Mouse (Mus musculus) lung, embryonic 15.5 days (tissue): Measurements from ENCODE around the gene Hcn3. TPM values are rescaled to one million over a fixed set of nuclear protein-coding genes. Genes with fewer than 3 reads are reported as not detected.

Experiments
- ATAC-seq: fragments of 200-750 bp; cut with Nextera tagmentation; 2 replicates; pipeline ENCODE4 v1.8.0; 2017; ENCODE audit warnings: moderate number of reproducible peaks, borderline replicate concordance; ENCODE audit not compliant: low FRiP score, low TSS enrichment; ENCODE audit errors: extremely low read depth
- H3K27ac ChIP-seq: fragments of 300-500 bp; sonication (generic); 2 replicates; pipeline ENCODE4 v1.5.1; 2015; ENCODE audit warnings: moderate library complexity, mild to moderate bottlenecking, inconsistent platforms
- H3K27me3 ChIP-seq: fragments of 300-500 bp; sonication (generic); 2 replicates; pipeline ENCODE4 v1.6.1; 2015; ENCODE audit warnings: inconsistent platforms
- H3K36me3 ChIP-seq: fragments of 300-500 bp; sonication (generic); 2 replicates; pipeline ENCODE4 v1.6.1; 2015; ENCODE audit warnings: inconsistent platforms
- H3K4me1 ChIP-seq: fragments of 300-500 bp; sonication (generic); 2 replicates; pipeline ENCODE4 v1.6.1; 2015; ENCODE audit warnings: inconsistent platforms
- H3K4me2 ChIP-seq: fragments of 300-500 bp; sonication (generic); 2 replicates; pipeline ENCODE4 v1.6.1; 2015; ENCODE audit warnings: inconsistent platforms, mild to moderate bottlenecking, moderate library complexity
- H3K4me3 ChIP-seq: fragments of 300-500 bp; sonication (generic); 2 replicates; pipeline ENCODE4 v1.5.1; 2015; ENCODE audit warnings: mild to moderate bottlenecking, inconsistent platforms
- H3K9ac ChIP-seq: fragments of 300-500 bp; sonication (generic); 2 replicates; pipeline ENCODE4 v1.6.1; 2015; ENCODE audit warnings: inconsistent platforms
- H3K9me3 ChIP-seq: fragments of 300-500 bp; sonication (generic); 2 replicates; pipeline ENCODE4 v1.6.1; 2016; ENCODE audit warnings: inconsistent platforms
- WGBS: fragments of 180-500 bp; shearing (Covaris S2); methylation state at CpG from one replicate; pipeline ENCODE4 v1.1.7; 2015; 5-methylcytosine and 5-hydroxymethylcytosine counted together
- polyA plus RNA-seq: library from polyadenylated mRNA; unstranded; fragments of >200 nt; fragmentation: Nextera tagmentation; extraction: Ambion mirVana; gene quantifications from 2 replicates; pipeline ENCODE4 v1.2.1, GENCODE M21; 2015

The Hcn3 gene
- polyA plus RNA-seq, result 1.2 and 1.9 TPM in 2 replicates

- peak within 1 kb of the TSS; percentile 100 for H3K4me2 ChIP-seq
- H3K9me3 ChIP-seq, result no peaks in the 10 kb centered on the region
- peak; percentile 75; the same call in 1 of the 2 replicates for ATAC-seq
Observed at GRCm38 (mm10) chr3:89159616-89160344, at the start of gene Hcn3. Gene Hcn3 (minus strand): TSS chr3:89160196.

GRCm38 (mm10) chr3:89209731-89210130 lies 49.7 kb upstream of the Hcn3 start:
- Histone ChIP-seq H3K27ac (no peak overlapping the region), H3K4me1 (peaks cover 16% of the 10 kb centered on the region), H3K36me3 (peaks cover 48% of the 10 kb centered on the region), H3K4me3 (no peak overlapping the region), H3K9ac (no peak overlapping the region), H3K27me3 (no peaks in the 10 kb centered on the region), H3K4me2 (no peak overlapping the region), H3K9me3 (no peaks in the 10 kb centered on the region)
- 93% methylated on average over 7 of the region's 7 CpGs for WGBS
- ATAC-seq, result no peak

More at GRCm38 (mm10) chr3:89159616-89160344, at the start of gene Hcn3:
- Histone ChIP-seq H3K27me3 (peaks cover 12% of the 10 kb centered on the region), H3K9ac (peak within 1 kb of the TSS; percentile 42), H3K27ac (no peak within 1 kb of the TSS), H3K4me1 (peaks cover 22% of the 10 kb centered on the region), H3K36me3 (no peaks in the 10 kb centered on the region), H3K4me3 (peak within 1 kb of the TSS; percentile 63)
- under 1% methylated on average over 58 of the region's 66 CpGs for WGBS

- Histone ChIP-seq H3K9me3 (no peaks in the 10 kb centered on the region), H3K4me3 (no peak overlapping the region), H3K27me3 (no peaks in the 10 kb centered on the region), H3K27ac (no peak overlapping the region), H3K4me1 (peaks cover 11% of the 10 kb centered on the region), H3K4me2 (no peak overlapping the region), H3K9ac (no peak overlapping the region), H3K36me3 (peaks cover 48% of the 10 kb centered on the region)
- WGBS, result 79% methylated on average over 6 of the region's 6 CpGs
- ATAC-seq, result no peak
Observed at GRCm38 (mm10) chr3:89208736-89209135, 48.7 kb upstream of the Hcn3 start.

- Histone ChIP-seq H3K9me3 (no peaks in the 10 kb centered on the region), H3K4me3 (no peak overlapping the region), H3K36me3 (peaks cover 48% of the 10 kb centered on the region), H3K27ac (no peak overlapping the region), H3K9ac (no peak overlapping the region), H3K4me1 (peaks cover 13% of the 10 kb centered on the region), H3K27me3 (no peaks in the 10 kb centered on the region), H3K4me2 (no peak overlapping the region)
- 87% methylated on average over 13 of the region's 13 CpGs for WGBS
- no peak for ATAC-seq
Observed at GRCm38 (mm10) chr3:89208075-89208657, 48.2 kb upstream of the Hcn3 start.

- Histone ChIP-seq H3K27me3 (no peaks in the 10 kb centered on the region), H3K4me2 (no peak overlapping the region), H3K9ac (no peak overlapping the region), H3K4me3 (no peak overlapping the region), H3K4me1 (peaks cover 6% of the 10 kb centered on the region), H3K27ac (no peak overlapping the region), H3K9me3 (no peaks in the 10 kb centered on the region), H3K36me3 (peaks cover 48% of the 10 kb centered on the region)
- no peak for ATAC-seq
- 76% methylated on average over 2 of the region's 2 CpGs for WGBS
Observed at GRCm38 (mm10) chr3:89206695-89207094, 46.7 kb upstream of the Hcn3 start.

GRCm38 (mm10) chr3:89206079-89206478 lies 46.1 kb upstream of the Hcn3 start:
- peaks cover 48% of the 10 kb centered on the region for H3K36me3 ChIP-seq
- H3K4me1 ChIP-seq, result peaks cover 6% of the 10 kb centered on the region
- H3K9me3 ChIP-seq, result no peaks in the 10 kb centered on the region
- no peak overlapping the region for H3K9ac ChIP-seq
- no peak for ATAC-seq
- no peak overlapping the region for H3K27ac ChIP-seq
- WGBS, result 85% methylated on average over 7 of the region's 7 CpGs
- no peak overlapping the region for H3K4me3 ChIP-seq
- H3K27me3 ChIP-seq, result no peaks in the 10 kb centered on the region
- no peak overlapping the region for H3K4me2 ChIP-seq

GRCm38 (mm10) chr3:89203142-89203514 lies 43.1 kb upstream of the Hcn3 start:
- Histone ChIP-seq H3K4me2 (peak overlapping the region; percentile 64), H3K36me3 (peaks cover 27% of the 10 kb centered on the region), H3K27ac (no peak overlapping the region), H3K9ac (peak overlapping the region; percentile 37), H3K4me3 (peak overlapping the region; percentile 52), H3K4me1 (peaks cover 6% of the 10 kb centered on the region), H3K27me3 (no peaks in the 10 kb centered on the region), H3K9me3 (no peaks in the 10 kb centered on the region)
- WGBS, result 33% methylated on average over 5 of the region's 5 CpGs
- no peak for ATAC-seq

- Histone ChIP-seq H3K4me2 (peak within 1 kb of the TSS; percentile 64), H3K4me1 (peaks cover 6% of the 10 kb centered on the region), H3K9ac (peak within 1 kb of the TSS; percentile 37), H3K4me3 (peak within 1 kb of the TSS; percentile 52), H3K36me3 (peaks cover 20% of the 10 kb centered on the region; the same call in 1 of the 2 replicates), H3K27ac (no peak within 1 kb of the TSS), H3K27me3 (no peaks in the 10 kb centered on the region), H3K9me3 (no peaks in the 10 kb centered on the region)
- ATAC-seq, result peak; percentile 78
- WGBS, result 22% methylated on average over 13 of the region's 13 CpGs
Observed at GRCm38 (mm10) chr3:89202253-89203141, 42.5 kb upstream of the Hcn3 start, which contains the start of gene Gba. Gene Gba (plus strand): TSS chr3:89202928.

- H3K4me3 ChIP-seq, result no peak overlapping the region
- ATAC-seq, result no peak
- H3K27me3 ChIP-seq, result no peaks in the 10 kb centered on the region
- H3K9me3 ChIP-seq, result no peaks in the 10 kb centered on the region
- H3K4me1 ChIP-seq, result peaks cover 15% of the 10 kb centered on the region
- no peak overlapping the region for H3K4me2 ChIP-seq
- no peak overlapping the region for H3K27ac ChIP-seq
- H3K36me3 ChIP-seq, result no peaks in the 10 kb centered on the region
- WGBS, result 72% methylated on average over 3 of the region's 3 CpGs
- H3K9ac ChIP-seq, result no peak overlapping the region
Observed at GRCm38 (mm10) chr3:89199839-89200238, 39.8 kb upstream of the Hcn3 start.

GRCm38 (mm10) chr3:89195979-89196877 lies 36.2 kb upstream of the Hcn3 start:
- Histone ChIP-seq H3K4me3 (peak overlapping the region; percentile 43), H3K27me3 (no peaks in the 10 kb centered on the region)
- WGBS, result 6% methylated on average over 33 of the region's 33 CpGs

GRCm38 (mm10) chr3:89193853-89194252 lies 33.9 kb upstream of the Hcn3 start:
- peaks cover 9% of the 10 kb centered on the region; the same call in 1 of the 2 replicates for H3K4me1 ChIP-seq
- whole genome bisulfite sequencing, result 89% methylated on average over 2 of the region's 2 CpGs
- H3K27ac ChIP-seq, result no peak overlapping the region
- no peaks in the 10 kb centered on the region for H3K36me3 ChIP-seq
- H3K27me3 ChIP-seq, result no peaks in the 10 kb centered on the region
- H3K4me3 ChIP-seq, result no peak overlapping the region
- H3K9ac ChIP-seq, result no peak overlapping the region
- H3K9me3 ChIP-seq, result no peaks in the 10 kb centered on the region
- ATAC-seq, result no peak
- no peak overlapping the region for H3K4me2 ChIP-seq

More at GRCm38 (mm10) chr3:89195979-89196877, 36.2 kb upstream of the Hcn3 start:
- H3K4me1 ChIP-seq, result peaks cover 9% of the 10 kb centered on the region; the same call in 1 of the 2 replicates
- no peaks in the 10 kb centered on the region for H3K36me3 ChIP-seq
- H3K27ac ChIP-seq, result peak overlapping the region; percentile 66
- peak overlapping the region; percentile 53 for H3K9ac ChIP-seq
- H3K4me2 ChIP-seq, result peak overlapping the region; percentile 62
- H3K9me3 ChIP-seq, result no peaks in the 10 kb centered on the region
- peak; percentile 96 for ATAC-seq
